Mouse (Mus musculus) lung, adult 2 months (tissue): ENCODE data around the gene Calm5.

Experiments used
- CTCF ChIP-seq: fragments of 200-500 bp; IDR thresholded peaks from 2 replicates; pipeline ENCODE4 v1.5.1; 2011; ENCODE audit warnings: mild to moderate bottlenecking, low read length, control low read depth; ENCODE audit not compliant: insufficient read depth
- POLR2A ChIP-seq: fragments of 200-500 bp; IDR thresholded peaks from 2 replicates; pipeline ENCODE4 v1.6.1; 2011; ENCODE audit warnings: low read depth, mild to moderate bottlenecking, control low read depth, low read length, borderline replicate concordance; ENCODE audit errors: extremely low read depth

GRCm38 (mm10) chr13:3896032-3896431 is 42.1 kb downstream of the Calm5 start:
- TF ChIP-seq CTCF, result no peak
- no peak for TF ChIP-seq POLR2A
